Mouse (Mus musculus) layer of hippocampus, postnatal 10 days (tissue): Measurements from ENCODE around the gene Spata32. TPM values are rescaled to one million over a fixed set of nuclear protein-coding genes. Genes with fewer than 3 reads are reported as not detected.

Experiments used
- DNase-seq, 2 experiments: peaks; one replicate each; pipeline ENCODE4 v3.0.0; 2021; ENCODE audit warnings: low spot score in 2 of 2
- total RNA-seq, 2 experiments: library from RNA; stranded (reverse); gene quantifications; 2 replicates each; pipeline ENCODE4 v1.2.3; 2021

The Spata32 gene
- total RNA-seq, 2 experiments from 2014 or later, result 1.3 to 1.4 TPM

DNA sequence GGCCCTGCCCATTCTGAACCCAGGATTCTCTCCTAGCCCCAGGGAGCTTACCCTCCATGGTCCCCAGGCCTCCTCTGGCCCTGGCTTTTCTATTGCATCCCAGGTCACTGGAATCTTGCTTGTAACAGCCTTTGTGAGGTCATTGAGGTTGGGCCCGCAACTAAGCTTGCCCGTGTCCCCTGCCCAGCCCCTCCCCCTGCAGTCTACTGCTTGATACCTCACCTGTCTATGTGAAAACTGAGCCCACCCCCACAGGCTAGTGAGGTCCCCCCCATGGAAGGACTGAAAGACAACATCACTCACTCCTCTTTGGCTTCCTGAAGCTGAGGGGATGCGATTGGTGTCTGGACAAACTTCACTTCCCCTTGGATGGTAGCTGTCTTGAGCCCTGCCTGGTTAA, 9.8 kb downstream of the Spata32 start, which contains the start of gene 1700023F06Rik:
Gene 1700023F06Rik, minus strand, starts transcription at position 101 of the 400 bp plus-strand sequence.
- no peak for DNase-seq

DNA sequence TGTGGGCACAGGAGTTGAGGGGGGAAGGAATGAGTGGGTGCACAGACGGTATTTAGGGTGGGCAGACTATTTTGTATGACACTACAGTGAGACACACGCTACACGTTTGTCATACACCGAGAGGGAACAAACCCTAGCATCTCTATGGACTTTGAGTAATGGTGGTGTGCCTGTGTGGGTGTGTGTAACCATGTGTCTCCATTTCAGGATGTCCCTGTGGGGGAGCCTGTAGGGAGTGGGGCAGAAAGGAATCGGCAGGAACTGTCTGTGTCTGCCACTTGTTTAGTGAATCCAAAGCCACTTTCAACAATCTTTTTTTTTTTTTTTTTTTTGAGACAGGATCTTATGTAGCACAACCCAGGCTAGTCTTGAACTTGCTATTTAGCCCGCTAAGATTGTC, 12.0 kb downstream of the Spata32 start:
- no peak for DNase-seq

DNA sequence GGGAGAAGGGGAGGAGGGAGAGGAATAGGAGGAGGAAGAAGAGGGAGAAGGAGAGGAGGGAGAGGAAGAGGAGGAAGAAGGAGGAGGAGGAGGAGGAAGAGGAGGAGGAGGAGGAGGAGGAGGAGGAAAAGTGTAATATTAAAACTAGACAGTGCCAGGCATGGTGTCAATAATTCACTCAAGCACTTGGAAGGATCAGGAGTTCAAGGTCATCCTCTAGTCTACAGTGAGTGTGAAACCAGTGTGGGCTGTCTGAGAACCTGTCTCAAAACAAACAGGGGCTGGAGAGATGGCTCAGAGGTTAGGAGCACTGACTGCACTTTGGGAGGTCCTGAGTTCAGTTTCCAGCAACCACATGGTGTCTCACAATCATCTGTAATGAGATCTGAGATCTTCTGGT, 15.9 kb downstream of the Spata32 start:
- no peak for DNase-seq

DNA sequence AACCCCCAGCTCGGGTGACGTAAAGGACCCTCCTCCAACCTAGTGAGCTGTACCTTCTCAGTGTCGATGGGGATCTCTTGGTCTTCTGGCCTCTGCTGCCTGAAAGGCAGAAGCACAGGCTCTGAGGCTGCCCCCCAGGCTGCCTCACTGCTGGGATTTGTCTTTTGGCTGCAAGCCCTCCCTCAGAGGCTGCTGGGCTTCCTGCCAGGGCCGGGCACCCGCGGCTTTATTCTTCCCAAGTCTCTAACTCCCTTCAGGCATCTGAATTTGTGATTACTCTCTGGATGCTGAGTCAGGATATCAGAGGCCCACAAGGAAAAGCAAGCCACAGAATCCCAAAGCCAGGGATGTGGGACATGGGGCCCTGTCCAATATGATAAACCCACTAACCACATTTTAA, 16.6 kb downstream of the Spata32 start:
- peak; percentile 88 for DNase-seq

DNA sequence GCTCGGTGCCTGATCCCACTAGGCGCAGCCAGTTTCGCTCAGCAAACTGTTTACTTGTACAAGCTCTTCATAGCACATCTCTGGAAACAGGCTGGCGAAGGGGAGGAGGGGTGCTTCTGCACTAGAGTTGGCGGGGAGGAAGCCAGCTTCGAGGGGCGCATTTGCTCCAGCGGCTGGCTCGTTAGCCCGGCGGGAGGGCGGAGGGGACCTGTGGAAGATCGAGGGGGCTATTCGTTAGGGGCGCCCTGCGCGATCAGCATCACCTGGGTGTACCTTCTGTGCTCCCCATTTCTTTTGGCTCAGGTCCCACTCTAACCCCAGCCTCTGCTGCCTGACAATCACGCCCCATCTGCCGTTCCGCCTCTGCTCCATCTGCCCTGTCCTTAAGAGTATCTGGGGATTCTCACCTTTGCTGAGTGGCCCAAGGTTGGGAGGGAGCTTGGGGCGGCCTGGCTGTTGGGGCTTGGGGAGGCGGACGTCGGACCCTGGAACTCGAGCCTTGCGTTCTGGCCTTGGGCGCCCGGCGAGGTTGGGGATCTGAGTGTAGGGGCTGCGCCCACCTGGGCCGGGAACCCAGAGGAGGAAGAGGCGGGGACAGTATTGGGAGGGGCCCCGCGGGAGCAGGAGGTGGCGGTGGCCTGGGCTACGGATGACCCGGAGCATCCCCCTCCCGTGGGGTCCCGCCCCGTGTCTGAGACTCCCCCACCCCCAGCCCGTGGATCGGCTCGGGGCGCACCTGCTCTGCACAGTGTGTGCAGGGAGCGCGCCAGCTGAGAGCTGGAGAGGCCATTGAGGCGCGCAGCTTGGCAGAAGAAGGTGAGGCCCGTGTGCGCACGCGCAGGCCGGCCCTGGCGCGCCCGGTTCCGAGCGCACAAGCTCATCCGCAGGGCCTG, 19.1 kb downstream of the Spata32 start:
- DNase-seq, result peak; percentile 68 to 80

DNA sequence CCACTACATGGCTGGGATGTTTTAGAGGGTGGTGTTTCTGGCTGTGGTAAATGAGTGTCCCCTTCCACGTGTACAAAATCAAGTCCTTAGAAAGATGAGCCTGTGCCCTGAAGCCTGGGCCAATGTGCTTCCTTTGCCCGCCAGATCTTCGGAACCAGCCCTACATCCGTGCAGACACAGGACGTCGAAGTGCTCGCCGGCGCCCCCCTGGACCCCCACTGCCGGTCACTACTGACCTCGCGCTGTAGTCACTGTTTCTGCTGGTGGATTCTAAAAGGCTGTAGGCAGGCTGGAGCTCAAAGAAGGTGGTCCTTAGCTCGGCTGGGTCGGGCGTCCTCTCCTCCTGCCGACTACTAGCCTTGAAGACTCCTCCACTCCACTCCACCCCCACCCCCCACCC, 19.9 kb downstream of the Spata32 start:
- DNase-seq, result no peak

DNA sequence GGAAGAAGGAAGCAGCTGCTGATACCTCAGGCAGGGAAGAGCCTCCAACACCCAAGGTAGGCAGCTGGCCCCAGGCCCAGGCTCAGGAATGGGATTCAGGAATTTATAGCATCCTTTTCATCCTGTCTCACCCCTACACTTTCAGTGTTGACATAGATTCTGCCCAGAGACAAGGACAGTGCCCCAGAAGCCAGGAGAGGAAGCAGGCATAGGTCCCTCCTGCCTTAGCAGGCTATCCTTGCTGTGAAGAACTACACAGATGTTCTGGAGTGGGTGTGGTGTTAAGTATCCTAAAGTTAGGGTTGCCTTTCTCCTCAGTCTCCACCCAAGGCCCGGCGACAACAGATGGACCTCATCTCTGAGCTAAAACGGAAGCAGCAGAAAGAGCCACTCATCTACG, 20.9 kb downstream of the Spata32 start:
- no peak for DNase-seq

DNA sequence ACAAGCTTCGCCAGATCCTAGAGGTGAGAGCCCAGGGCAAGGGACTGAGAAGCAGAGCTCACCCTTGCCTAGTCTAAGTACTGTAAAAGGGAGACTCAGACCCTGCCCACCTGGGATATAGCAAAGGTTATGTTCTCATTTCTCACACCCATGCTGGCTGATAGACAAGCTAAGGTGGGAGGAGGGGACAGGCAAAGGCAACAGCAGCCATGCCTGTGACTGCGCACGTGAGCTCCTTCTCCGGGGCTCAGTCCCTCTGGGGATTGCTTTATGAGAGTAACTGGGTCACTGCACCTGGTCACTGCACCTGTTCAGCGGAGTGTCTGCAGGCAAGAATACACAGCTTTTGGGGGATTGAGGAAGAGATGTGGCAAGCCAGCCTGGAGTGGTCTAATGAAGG, 22.6 kb downstream of the Spata32 start:
- no peak for DNase-seq

DNA sequence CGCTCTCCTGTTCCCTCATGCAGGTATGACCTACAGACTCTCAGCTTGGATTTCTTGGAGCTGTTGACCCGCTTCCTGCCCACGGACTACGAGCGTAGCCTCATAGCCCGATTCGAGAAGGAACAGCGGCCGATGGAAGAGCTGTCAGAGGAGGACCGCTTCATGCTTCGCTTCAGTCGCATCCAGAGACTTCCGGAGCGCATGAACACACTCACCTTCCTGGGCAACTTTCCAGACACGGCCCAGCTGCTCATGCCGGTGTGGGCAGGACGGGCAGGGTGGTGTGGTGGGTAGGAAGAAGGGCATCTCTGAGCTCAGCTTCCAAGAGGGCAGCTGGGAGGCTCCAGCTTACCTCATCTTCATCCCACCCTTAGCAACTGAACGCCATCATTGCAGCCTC, 23.0 kb downstream of the Spata32 start:
- no peak for DNase-seq

DNA sequence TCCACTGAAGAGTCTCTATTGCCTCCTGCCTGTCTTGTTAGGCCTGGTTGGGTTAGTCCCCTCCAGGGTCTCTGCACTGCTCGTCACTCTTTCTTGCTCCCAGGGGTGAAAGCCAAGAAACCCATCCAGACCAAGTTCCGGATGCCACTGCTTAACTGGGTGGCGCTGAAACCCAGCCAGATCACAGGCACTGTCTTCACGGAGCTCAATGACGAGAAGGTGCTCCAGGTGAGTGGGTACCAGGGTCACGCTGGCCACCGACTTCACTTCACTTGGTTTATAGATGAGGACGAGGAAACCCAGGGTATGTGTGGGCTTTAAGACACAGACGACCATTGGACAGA, 24.4 kb downstream of the Spata32 start:
- DNase-seq, result no peak

DNA sequence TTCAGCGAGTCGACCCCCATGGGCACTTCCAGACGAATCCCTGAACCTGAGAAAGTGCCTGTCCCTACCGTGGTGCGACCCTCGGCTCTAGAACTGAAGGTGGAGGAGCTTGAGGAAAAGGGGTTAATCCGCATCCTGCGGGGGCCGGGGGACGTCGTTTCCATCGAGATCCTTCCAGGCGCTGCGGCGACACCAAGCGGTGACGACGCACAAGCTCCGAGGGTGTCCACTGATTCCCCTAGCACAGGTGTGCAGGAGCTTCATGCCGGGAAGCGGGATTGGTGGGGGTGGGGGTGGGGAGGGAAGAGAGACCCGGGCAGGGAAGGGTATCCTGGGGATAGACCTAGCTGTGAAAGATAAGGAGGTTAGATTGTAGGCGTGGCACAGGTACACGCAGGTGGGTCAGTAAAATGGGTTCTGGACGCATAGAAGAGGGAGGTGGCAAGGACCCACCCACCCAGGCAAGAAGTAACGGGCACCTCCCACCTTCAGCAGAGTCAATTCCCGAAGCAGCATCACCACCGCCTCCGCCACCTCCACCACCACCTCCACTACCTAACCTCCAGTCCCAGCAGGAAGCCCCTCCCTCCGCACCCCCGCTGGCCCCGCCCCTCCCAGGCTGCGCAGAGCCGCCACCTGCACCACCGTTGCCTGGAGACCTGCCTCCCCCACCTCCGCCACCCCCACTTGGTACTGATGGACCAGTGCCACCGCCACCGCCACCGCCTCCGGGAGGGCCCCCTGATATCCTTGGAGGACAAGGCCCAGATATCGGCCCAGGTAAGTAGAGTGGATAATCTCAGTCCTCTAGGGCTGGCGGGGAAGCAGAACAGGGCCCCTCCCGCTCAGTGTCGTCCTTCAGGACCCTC, 25.0 kb downstream of the Spata32 start:
- peak; percentile 71 to 78 for DNase-seq

DNA sequence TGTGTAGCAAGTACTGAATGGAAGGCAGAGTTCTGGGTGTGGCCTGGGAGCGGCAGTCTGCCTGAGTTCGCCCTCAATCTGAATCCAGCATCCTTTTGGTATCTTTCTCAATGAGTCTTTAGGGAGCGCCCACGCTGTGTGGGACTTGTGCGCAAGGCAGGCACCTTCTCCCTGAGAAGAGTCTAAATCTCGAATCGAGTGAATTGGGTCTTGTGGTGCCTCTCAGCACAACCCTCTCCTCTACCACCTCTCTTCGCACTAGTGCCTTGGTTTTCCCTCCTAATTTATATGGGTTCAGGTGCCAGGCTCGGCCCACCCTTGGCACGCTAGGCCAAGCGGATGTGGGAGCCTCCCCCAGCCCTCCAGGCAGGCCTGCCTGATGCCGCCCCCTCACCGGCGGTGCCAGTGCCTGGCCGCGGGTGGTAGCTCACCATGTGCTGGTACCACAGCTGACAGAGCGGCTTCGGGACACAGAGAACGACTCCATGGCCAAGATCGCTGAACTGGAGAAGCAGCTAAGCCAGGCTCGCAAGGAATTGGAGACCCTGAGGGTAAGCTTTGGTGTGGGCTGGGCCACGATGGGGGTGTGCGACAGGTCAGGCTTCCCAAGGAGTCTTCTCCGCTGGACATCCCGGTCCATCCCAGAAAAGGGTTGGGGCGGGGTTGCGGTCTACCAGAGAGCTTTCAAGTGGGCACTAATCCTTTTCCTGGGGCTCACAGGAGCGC, 25.8 kb downstream of the Spata32 start:
- DNase-seq, result peak in 1 of 2 experiments; percentile 55

DNA sequence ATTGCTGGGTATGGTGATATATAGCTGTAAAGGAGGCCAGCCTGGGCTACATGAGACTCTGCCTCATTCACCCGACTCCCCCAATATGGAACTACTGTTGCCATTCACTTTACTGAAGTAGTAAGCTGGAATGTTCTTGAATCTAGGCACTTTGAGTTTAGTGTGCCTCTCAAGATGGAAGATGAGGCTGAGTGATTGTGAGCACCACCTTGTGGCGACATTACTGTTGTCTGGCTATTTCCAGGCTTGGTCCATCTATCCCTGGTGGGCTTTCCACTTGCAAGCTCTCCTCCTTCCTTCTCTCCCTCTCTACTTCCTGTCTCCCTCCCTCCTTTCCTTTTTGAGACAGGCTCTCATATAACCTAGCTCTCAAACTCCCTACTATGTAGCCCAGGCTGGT, 33.3 kb downstream of the Spata32 start:
- DNase-seq, result peak in 1 of 2 experiments; percentile 65

DNA sequence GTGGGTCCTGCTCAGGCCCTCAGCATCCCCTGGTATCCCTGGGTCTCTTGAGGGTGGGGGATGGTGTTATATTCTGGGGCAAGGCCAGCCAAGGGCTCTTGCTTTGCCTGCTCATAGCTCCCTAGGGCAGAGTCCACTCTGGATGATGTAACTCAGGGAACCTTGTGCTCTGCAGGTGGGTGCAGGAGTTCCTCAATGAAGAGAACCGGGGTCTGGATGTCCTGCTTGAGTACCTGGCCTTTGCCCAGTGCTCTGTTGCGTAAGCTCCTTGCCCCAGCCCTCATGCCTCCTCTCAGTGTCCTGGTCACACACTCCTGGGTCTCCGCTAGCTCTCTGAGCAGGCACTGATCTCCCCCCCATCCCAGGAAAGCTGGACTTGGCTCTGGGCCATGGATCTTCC, 36.3 kb downstream of the Spata32 start:
- no peak for DNase-seq

DNA sequence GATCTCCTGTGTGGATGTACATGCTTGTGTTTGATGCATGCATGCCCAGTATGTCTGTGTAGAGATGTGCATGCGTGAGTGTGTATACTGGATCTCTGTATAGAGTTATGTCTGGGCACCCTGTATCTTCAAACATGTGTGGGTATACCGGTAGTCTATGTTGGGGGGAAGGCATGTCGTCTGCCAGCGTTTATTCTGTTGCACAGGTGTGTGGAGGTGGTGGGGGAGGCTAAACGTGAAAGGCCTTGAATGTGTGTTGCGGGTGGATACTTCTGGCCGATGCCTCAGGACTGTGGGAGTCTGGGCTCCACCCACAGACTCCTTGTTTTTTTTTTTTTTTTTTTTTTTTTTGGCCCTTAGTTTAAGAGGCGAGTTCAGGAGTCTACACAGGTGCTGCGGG, 36.9 kb downstream of the Spata32 start:
- DNase-seq, result no peak

DNA sequence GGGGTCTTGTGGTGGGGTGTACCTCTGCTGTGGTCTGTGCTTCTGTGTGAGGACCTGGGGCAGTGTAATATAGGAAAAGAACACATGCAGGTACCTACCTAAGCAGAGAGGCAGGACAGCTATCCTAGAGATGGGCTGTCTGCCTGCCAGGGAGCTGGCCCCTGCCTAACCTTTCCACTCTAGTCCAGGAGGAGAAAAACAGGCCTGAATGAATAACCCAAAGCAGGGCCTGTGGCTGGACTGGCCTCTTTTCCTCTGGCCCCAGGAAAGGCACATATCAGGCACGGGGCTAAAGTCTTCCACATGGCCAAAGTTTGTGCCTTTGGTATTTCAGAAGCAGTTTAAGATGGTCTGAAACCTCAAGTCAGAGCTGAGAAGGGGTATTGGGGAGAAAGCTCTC, 37.8 kb downstream of the Spata32 start:
- no peak for DNase-seq

DNA sequence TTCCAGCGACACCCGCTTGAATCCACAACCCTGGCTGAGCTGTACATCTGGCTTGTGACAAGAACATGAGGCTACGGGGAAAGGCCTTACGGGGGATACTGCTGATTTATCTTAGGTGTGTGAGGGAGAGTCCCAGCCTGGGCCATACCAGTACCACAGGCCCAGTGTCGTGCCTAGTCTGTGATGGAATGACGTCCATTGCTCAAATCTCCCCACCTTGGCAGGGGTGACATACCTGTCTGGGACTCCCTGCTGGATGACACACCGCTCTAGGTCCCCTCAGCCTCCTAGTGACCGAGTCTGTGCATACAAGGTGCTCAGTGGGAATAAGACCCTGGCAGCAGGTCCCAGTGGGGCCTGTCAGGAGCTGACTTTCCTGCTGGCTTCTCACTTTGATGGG, 39.5 kb downstream of the Spata32 start:
- DNase-seq, result no peak

DNA sequence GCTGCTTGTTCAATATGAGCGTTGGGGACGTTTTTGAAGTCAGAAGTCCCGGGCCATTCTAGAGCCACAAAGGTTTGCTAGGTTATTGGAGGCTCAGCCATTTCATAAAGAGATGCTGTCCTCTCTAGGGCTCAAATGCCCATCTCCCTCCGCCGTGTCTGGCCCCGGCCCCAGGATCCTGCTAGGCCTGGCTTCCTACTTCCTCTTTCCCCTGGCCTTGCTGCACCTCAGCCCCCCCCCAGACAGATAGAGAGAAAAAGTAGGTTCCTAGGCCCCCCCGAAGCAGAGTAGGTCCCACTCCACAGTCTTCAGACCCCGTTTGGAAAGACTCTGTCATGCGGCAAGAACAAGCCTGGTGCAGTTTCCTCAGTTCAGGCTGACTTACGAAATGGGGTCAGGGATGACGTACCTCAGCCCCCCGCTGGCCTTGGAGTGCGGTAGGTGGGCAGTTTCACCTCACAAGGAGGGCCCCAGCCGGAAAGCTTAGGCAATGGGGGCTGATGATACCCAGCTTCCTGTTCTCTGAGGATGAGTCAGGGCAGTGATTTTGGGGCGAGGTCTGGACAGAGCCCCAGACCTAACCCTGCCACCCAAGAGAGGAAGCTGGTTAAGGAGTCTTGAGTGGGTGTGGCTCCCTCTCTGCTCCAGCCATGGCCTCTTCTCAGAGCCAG, 40.3 kb downstream of the Spata32 start:
- DNase-seq, result no peak

DNA sequence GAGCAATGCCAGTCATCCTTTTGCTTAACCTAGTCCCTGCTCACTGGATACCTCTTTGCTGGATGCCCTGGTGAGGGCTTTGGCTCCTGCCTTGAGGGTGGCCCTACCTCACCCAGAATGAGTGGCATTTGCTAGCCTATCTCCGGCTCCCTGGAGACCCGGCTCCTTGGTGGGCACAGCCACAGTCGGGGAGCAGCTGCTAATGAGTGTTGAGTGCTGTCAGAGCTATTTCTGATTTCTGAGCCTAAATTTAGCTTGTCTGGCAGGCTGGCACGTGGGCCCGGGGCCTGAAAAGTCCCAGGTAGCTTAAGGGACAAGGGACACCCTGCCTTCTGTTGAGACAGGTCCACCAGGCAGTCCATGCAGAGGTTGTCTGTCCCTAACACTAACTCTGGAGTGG, 41.0 kb downstream of the Spata32 start:
- no peak for DNase-seq

DNA sequence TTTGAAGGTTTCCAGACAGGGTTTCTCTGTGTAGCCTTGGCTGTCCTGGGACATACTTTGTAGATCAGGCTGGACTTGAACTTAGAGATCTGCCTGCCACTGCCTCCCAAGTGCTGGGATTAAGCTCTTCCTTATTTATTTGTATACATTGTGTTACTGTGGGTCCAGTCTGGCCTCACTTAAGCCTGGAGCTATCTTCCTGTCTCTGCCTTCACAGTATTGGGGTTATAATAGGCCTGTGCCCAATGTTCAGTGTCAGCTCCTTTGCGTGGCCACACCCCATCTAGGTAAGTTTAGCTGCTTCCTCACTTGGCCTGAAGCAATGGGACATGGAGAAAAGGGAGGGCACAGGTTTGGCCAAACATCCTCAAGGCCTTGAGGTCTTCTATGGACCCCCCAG, 41.7 kb downstream of the Spata32 start:
- DNase-seq, result no peak
